Mouse (Mus musculus): Measurements from ENCODE around the gene B630019K06Rik. TPM values are rescaled to one million over a fixed set of nuclear protein-coding genes. Genes with fewer than 3 reads are reported as not detected.

Gene B630019K06Rik
- polyA plus RNA-seq, 1 experiment from 2014 or later = 6.7 TPM

DNA sequence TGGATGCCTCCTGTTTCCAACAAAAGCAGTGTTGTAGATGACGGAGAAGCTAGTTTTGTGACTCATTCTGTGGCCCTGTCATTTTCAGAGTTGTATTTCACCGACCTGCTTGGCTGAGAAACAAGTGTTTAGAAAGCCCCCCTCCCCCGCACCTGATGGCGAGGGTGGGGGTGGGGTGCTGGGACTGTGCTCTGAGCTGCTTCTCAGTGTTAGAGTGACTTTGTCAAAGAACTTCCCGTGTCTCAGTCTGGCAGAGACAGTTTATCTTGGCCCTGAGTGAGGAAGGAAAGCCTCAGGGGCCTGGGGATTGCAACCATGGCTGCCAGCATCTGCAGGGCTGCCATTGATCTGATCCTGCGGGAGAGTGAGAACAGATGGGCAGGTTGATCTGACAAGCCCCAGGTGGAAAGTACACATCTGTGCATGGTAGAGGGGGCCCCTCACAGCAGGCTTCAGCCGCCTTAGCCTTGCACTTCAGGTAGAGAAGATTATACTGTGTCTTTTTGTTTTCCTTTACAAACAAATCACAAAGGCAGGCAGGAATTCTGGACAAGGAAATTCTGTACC, 9.8 kb downstream of the B630019K06Rik start:
- no peak for ATAC-seq (ENCODE audit: low FRiP score)

DNA sequence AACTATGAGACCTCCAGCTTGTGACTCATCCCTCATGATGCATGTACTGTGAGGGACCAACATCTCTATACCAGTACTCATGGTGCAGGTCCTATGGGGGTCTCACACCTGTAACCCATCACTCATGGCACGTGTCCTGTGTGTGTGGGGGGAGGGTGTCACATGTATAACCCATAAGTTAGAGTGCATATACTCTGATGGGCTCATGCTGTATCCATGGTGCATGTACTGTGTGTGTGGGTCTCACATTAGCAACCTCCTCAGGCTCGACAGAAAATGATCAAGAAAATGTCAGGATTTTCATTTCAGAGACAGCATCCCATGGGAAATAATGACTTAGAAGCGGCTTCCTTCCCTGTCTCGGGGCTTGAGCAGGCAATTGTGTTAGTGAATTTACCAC, 28.9 kb downstream of the B630019K06Rik start:
- H3K4me2 ChIP-seq (replicated peaks; ENCODE audit: low read depth, low read length) = no peak overlapping the region
- ATAC-seq (ENCODE audit: low FRiP score) = no peak
- 70% methylated on average over 4 of the region's 4 CpGs for WGBS

More for the DNA sequence above, 9.8 kb downstream of the B630019K06Rik start:
- Histone ChIP-seq H3K4me2 (replicated peaks; ENCODE audit: low read depth, low read length) (no peak overlapping the region), H3K27ac (ENCODE audit: low read depth, low read length) (no peak overlapping the region), H3K27me3 (ENCODE audit: control insufficient read depth, insufficient read depth, low read length) (no peaks in the 10 kb centered on the region), H3K4me1 (replicated peaks; ENCODE audit: control insufficient read depth, insufficient read depth, low read length) (no peaks in the 10 kb centered on the region), H3K4me3 (ENCODE audit: low read depth, low read length) (no peak overlapping the region), H3K9ac (ENCODE audit: low read depth, low read length) (no peak overlapping the region), H3K36me3 (ENCODE audit: control insufficient read depth, insufficient read depth, low read length) (no peaks in the 10 kb centered on the region), H3K9me3 (ENCODE audit: control insufficient read depth, low read length) (no peaks in the 10 kb centered on the region)
- WGBS = 35% methylated on average over 7 of the region's 7 CpGs
- DNase-seq (ENCODE audit: low spot score) = no peak

DNA sequence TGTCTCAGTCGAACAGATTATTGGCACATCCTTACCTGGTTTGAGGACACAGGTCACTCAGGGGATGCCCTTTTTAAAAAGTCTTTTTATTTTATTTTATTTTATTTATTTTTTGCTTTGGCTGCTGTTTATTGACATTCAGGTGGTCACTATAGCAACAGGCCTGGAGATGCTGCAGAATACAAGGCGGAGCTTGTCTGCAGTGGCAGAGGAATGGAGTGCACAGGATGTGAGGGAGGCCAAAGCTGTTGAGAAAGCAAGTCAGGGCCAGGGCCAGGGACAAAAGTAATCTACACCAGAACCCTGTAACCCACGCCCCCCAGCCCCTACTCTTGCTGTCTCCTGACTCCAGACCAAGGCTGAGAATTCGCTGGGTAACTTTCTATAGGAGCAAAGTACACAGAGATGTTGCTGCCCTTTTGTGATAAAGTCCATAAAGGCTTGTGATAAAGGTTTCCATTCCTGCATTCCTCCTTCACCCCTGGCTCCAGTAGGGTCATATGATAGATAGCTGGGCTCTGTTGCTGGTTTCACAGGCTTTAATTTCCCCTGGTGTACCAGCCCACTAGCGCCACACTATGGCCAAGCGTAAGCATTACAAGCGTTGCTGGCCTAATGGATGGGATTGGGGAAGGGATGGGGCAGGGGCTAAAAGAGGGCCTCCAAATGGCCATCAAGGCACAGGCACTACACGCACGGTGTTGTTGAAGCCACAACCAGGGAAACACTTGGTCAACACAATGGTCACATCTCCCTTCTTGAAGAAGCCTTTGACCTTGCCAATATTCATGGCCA, 29.8 kb downstream of the B630019K06Rik start:
- 67% methylated on average over 9 of the region's 9 CpGs for WGBS
- no peak for DNase-seq (ENCODE audit: low spot score)
- ATAC-seq (ENCODE audit: low FRiP score) = no peak

More for the DNA sequence above, 28.9 kb downstream of the B630019K06Rik start:
- H3K36me3 ChIP-seq (ENCODE audit: control insufficient read depth, insufficient read depth, low read length) = no peaks in the 10 kb centered on the region
- H3K4me1 ChIP-seq (replicated peaks; ENCODE audit: control insufficient read depth, insufficient read depth, low read length) = no peaks in the 10 kb centered on the region
- H3K9ac ChIP-seq (ENCODE audit: low read depth, low read length) = no peak overlapping the region
- no peaks in the 10 kb centered on the region for H3K27me3 ChIP-seq (ENCODE audit: control insufficient read depth, insufficient read depth, low read length)
- no peak overlapping the region for H3K4me3 ChIP-seq (ENCODE audit: low read depth, low read length)
- H3K27ac ChIP-seq (ENCODE audit: low read depth, low read length) = no peak overlapping the region
- DNase-seq (ENCODE audit: low spot score) = no peak
- H3K9me3 ChIP-seq (ENCODE audit: control insufficient read depth, low read length) = no peaks in the 10 kb centered on the region

DNA sequence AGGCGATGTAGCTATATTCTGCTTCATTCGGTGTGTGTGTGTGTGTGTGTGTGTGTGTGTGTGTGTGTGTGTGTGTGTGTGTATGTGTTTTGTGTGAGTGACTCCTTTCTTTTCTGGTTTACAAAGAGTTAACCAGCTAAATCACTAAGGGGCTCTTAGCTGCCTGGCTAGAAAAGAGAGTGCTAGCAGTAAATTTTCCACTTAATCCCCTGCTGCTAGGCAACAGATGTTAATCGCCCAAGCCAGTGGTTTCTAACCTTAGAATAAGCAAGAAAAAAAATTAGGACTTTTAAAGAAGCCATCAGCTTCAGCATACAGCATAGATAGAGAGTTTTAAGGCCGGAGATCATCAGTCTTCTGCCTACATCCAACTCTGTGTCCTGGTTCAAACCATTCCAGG, 35.1 kb downstream of the B630019K06Rik start:
- H3K27me3 ChIP-seq (ENCODE audit: control insufficient read depth, insufficient read depth, low read length) = no peaks in the 10 kb centered on the region
- no peaks in the 10 kb centered on the region for H3K36me3 ChIP-seq (ENCODE audit: control insufficient read depth, insufficient read depth, low read length)
- no peak overlapping the region for H3K9ac ChIP-seq (ENCODE audit: low read depth, low read length)
- H3K4me1 ChIP-seq (replicated peaks; ENCODE audit: control insufficient read depth, insufficient read depth, low read length) = no peaks in the 10 kb centered on the region
- DNase-seq (ENCODE audit: low spot score) (no peak), ATAC-seq (ENCODE audit: low FRiP score) (no peak)
- H3K4me3 ChIP-seq (ENCODE audit: low read depth, low read length) = no peak overlapping the region
- H3K9me3 ChIP-seq (ENCODE audit: control insufficient read depth, low read length) = no peaks in the 10 kb centered on the region
- WGBS = 40% methylated on average over 4 of the region's 4 CpGs
- H3K27ac ChIP-seq (ENCODE audit: low read depth, low read length) = no peak overlapping the region
- no peak overlapping the region for H3K4me2 ChIP-seq (replicated peaks; ENCODE audit: low read depth, low read length)

More for the DNA sequence above, 29.8 kb downstream of the B630019K06Rik start:
- Histone ChIP-seq H3K4me2 (replicated peaks; ENCODE audit: low read depth, low read length) (no peak overlapping the region), H3K36me3 (ENCODE audit: control insufficient read depth, insufficient read depth, low read length) (no peaks in the 10 kb centered on the region), H3K4me1 (replicated peaks; ENCODE audit: control insufficient read depth, insufficient read depth, low read length) (no peaks in the 10 kb centered on the region), H3K27ac (ENCODE audit: low read depth, low read length) (no peak overlapping the region), H3K9ac (ENCODE audit: low read depth, low read length) (no peak overlapping the region), H3K4me3 (ENCODE audit: low read depth, low read length) (no peak overlapping the region), H3K9me3 (ENCODE audit: control insufficient read depth, low read length) (no peaks in the 10 kb centered on the region), H3K27me3 (ENCODE audit: control insufficient read depth, insufficient read depth, low read length) (no peaks in the 10 kb centered on the region)

DNA sequence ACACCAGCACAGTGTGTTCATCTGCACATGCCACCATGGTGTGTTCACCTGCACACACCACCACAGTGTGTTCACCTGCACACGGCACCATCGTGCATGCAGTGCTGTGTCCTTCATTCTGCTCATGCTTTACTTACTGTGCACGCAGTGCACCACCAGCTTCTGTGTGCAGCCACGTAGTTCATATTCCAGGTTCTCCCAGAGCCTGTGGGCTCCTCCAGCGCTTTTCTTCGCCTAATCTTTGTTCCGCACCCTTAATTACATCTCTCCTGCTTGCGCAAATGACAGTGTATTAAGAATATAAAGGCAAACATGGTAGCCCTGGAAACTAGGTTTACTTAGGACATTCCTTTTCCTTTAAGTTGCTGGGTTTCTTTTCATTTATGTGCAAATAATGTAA, 51.9 kb downstream of the B630019K06Rik start:
- Histone ChIP-seq H3K27me3 (ENCODE audit: control insufficient read depth, insufficient read depth, low read length) (no peaks in the 10 kb centered on the region), H3K9ac (ENCODE audit: low read depth, low read length) (no peak overlapping the region), H3K4me3 (ENCODE audit: low read depth, low read length) (no peak overlapping the region), H3K9me3 (ENCODE audit: control insufficient read depth, low read length) (no peaks in the 10 kb centered on the region), H3K27ac (ENCODE audit: low read depth, low read length) (no peak overlapping the region), H3K36me3 (ENCODE audit: control insufficient read depth, insufficient read depth, low read length) (no peaks in the 10 kb centered on the region), H3K4me1 (replicated peaks; ENCODE audit: control insufficient read depth, insufficient read depth, low read length) (no peaks in the 10 kb centered on the region), H3K4me2 (replicated peaks; ENCODE audit: low read depth, low read length) (no peak overlapping the region)
- ATAC-seq (ENCODE audit: low FRiP score) (no peak), DNase-seq (ENCODE audit: low spot score) (no peak)
- 83% methylated on average over 8 of the region's 8 CpGs for WGBS

Other genes with a start within 250 kb of the B630019K06Rik start
- not detected in 2 replicates for gene Ssxb8, start 201.5 kb upstream of the B630019K06Rik start, polyA plus RNA-seq (2014; fragmentation: Nextera tagmentation; extraction: Ambion mirVana)
- not detected in 2 replicates for gene Ssx9, start 143.9 kb upstream of the B630019K06Rik start, polyA plus RNA-seq (2014; fragmentation: Nextera tagmentation; extraction: Ambion mirVana)
- not detected in 2 replicates for gene Ssxb5, start 88.7 kb upstream of the B630019K06Rik start, polyA plus RNA-seq (2014; fragmentation: Nextera tagmentation; extraction: Ambion mirVana)
- gene Gm6592, start 48.4 kb upstream of the B630019K06Rik start, polyA plus RNA-seq (2014; fragmentation: Nextera tagmentation; extraction: Ambion mirVana) = not detected in 2 replicates
- not detected in 2 replicates for gene Gm5751, start 18.1 kb upstream of the B630019K06Rik start, polyA plus RNA-seq (2014; fragmentation: Nextera tagmentation; extraction: Ambion mirVana)
- gene Fthl17b, start 70.6 kb downstream of the B630019K06Rik start, polyA plus RNA-seq (2014; fragmentation: Nextera tagmentation; extraction: Ambion mirVana) = not detected in 2 replicates
- not detected in 2 replicates for gene Fthl17c, start 84.2 kb downstream of the B630019K06Rik start, polyA plus RNA-seq (2014; fragmentation: Nextera tagmentation; extraction: Ambion mirVana)
- not detected in 2 replicates for gene Fthl17d, start 94.4 kb downstream of the B630019K06Rik start, polyA plus RNA-seq (2014; fragmentation: Nextera tagmentation; extraction: Ambion mirVana)
- not detected in 2 replicates for gene Fthl17e, start 141.1 kb downstream of the B630019K06Rik start, polyA plus RNA-seq (2014; fragmentation: Nextera tagmentation; extraction: Ambion mirVana)
- not detected in 2 replicates for gene Fthl17f, start 170.6 kb downstream of the B630019K06Rik start, polyA plus RNA-seq (2014; fragmentation: Nextera tagmentation; extraction: Ambion mirVana)
- not detected in 2 replicates for gene 4930402K13Rik, start 212.2 kb downstream of the B630019K06Rik start, polyA plus RNA-seq (2014; fragmentation: Nextera tagmentation; extraction: Ambion mirVana)